Mouse (Mus musculus) liver, adult 2 months (tissue): ENCODE results near the gene Ptgds. TPM values are rescaled to one million over a fixed set of nuclear protein-coding genes. Genes with fewer than 3 reads are reported as not detected.

Experiments
- DNase-seq: peaks from one replicate; pipeline ENCODE4 v3.0.0-alpha.2; 2011; ENCODE audit warnings: low read depth, low spot score; ENCODE audit errors: extremely low read depth
- H3K27ac ChIP-seq: fragments of 200-500 bp; replicated peaks from 2 replicates; pipeline ENCODE4 v1.5.1; 2012; ENCODE audit warnings: low read depth, mild to moderate bottlenecking, control low read depth, inconsistent platforms, low read length; ENCODE audit not compliant: insufficient read depth
- H3K27me3 ChIP-seq: fragments of 200-500 bp; 2 replicates; pipeline ENCODE4 v1.6.1; 2012; ENCODE audit warnings: mild to moderate bottlenecking, moderate library complexity, low read length, inconsistent platforms; ENCODE audit not compliant: control insufficient read depth, insufficient read depth
- H3K36me3 ChIP-seq: fragments of 200-500 bp; 2 replicates; pipeline ENCODE4 v1.6.1; 2012; ENCODE audit warnings: low read length, inconsistent platforms; ENCODE audit not compliant: control insufficient read depth, insufficient read depth
- H3K4me1 ChIP-seq: fragments of 200-500 bp; 2 replicates; pipeline ENCODE4 v1.6.1; 2011; ENCODE audit warnings: low read length; ENCODE audit not compliant: control insufficient read depth, insufficient read depth
- H3K4me3 ChIP-seq: fragments of 200-500 bp; 2 replicates; pipeline ENCODE4 v1.5.1; 2011; ENCODE audit warnings: low read depth, mild to moderate bottlenecking, control low read depth, low read length, moderate library complexity; ENCODE audit not compliant: insufficient read depth
- H3K79me2 ChIP-seq: fragments of 200-500 bp; 2 replicates; pipeline ENCODE4 v1.6.1; 2012; ENCODE audit warnings: inconsistent platforms, mild to moderate bottlenecking, low read length, moderate library complexity; ENCODE audit not compliant: control insufficient read depth, insufficient read depth
- H3K9ac ChIP-seq: fragments of 200-500 bp; 2 replicates; pipeline ENCODE4 v1.6.1; 2012; ENCODE audit warnings: low read depth, mild to moderate bottlenecking, control low read depth, inconsistent platforms, low read length
- CTCF ChIP-seq: fragments of 200-500 bp; IDR thresholded peaks from 2 replicates; pipeline ENCODE4 v1.5.1; 2011; ENCODE audit warnings: low read depth, low read length, control low read depth
- POLR2A ChIP-seq: fragments of 200-500 bp; IDR thresholded peaks from 2 replicates; pipeline ENCODE4 v1.6.1; 2011; ENCODE audit warnings: low read length, control low read depth; ENCODE audit not compliant: insufficient read depth; ENCODE audit errors: extremely low read depth
- WGBS: fragments of 180-500 bp; shearing (Covaris S2); methylation state at CpG from one replicate; pipeline ENCODE4 v1.1.7; 2018; 5-methylcytosine and 5-hydroxymethylcytosine counted together
- polyA plus RNA-seq: library from polyadenylated mRNA; depleted of rRNA; stranded (reverse); fragments of >200 nt; gene quantifications from 2 replicates; pipeline ENCODE4 v1.2.3, GENCODE M21; 2012
- total RNA-seq: library from RNA; depleted of rRNA; stranded (reverse); fragments of >200 nt; gene quantifications from 2 replicates; pipeline ENCODE4 v1.2.3, GENCODE M21; 2014

Gene Ptgds
- total and polyA plus RNA-seq, 2 experiments, result 8.9 to 40.2 TPM

- H3K27me3 ChIP-seq, result no peaks in the 10 kb centered on the region
These were observed 12.6 kb downstream of the Ptgds start for GRCm38 (mm10) chr2:25457022-25457896.

DNA sequence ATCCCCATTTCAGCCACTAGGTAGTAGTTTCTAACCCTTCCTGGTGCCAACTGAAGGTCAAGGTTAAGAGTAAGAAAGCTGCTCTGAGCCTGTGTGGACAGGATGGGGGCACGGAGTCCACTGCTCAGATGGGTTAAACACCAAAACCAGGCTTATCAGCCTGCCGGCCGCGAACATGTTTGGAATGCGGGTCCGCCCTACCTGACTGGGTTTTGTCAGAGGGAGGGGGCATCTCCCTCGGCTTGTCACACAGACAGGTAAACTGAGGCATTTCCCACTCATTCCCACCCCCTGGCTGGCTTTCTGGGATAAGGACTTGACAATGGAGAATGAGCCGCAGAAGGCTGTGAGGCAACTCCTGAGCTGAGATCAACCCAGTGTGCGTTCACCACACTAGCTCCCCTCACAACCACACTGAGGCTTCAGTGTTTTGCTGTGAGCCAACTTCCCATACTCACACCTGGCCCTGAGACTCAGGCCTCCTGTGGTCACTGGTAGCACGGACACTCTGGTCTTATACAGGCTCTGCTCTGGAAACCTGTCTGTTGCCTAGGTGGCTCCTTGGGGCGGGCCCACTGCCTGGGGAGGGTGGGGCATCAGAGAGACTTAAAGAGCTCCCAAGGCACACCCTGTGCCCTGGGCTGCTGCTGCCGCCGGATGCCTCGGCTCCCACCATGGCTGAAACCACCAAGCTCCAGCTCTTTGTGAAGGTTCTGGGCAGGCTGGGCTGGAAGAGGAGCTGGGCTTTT lies 13.5 kb downstream of the Ptgds start, which contains the start of gene Clic3:
Gene Clic3, plus strand, starts transcription at position 634 of the 749 bp plus-strand sequence.
- Histone ChIP-seq H3K4me1 (peaks cover 23% of the 10 kb centered on the region), H3K36me3 (no peaks in the 10 kb centered on the region; the same call in 1 of the 2 replicates), H3K27me3 (no peaks in the 10 kb centered on the region), H3K27ac (no peak within 1 kb of the TSS), H3K4me3 (no peak within 1 kb of the TSS), H3K9ac (no peak within 1 kb of the TSS), H3K79me2 (no peaks in the 10 kb centered on the region)
- TF ChIP-seq POLR2A (no peak), CTCF (no peak)
- no peak for DNase-seq
- WGBS, result 62% methylated on average over 14 of the region's 14 CpGs

More at GRCm38 (mm10) chr2:25457022-25457896, 12.6 kb downstream of the Ptgds start:
- no peak for DNase-seq
- Histone ChIP-seq H3K4me1 (peaks cover 29% of the 10 kb centered on the region), H3K27ac (no peak overlapping the region), H3K36me3 (no peaks in the 10 kb centered on the region; the same call in 1 of the 2 replicates), H3K4me3 (no peak overlapping the region), H3K79me2 (no peaks in the 10 kb centered on the region), H3K9ac (no peak overlapping the region)
- WGBS, result 86% methylated on average over 9 of the region's 9 CpGs
- TF ChIP-seq POLR2A (no peak), CTCF (no peak)

GRCm38 (mm10) chr2:25452951-25453350 lies 16.9 kb downstream of the Ptgds start:
- H3K79me2 ChIP-seq, result no peaks in the 10 kb centered on the region
- TF ChIP-seq POLR2A, result no peak
- TF ChIP-seq CTCF, result no peak
- no peak overlapping the region for H3K9ac ChIP-seq
- WGBS, result 17% methylated on average over 1 of the region's 1 CpGs
- peak overlapping the region; percentile 67 for H3K27ac ChIP-seq
- peaks cover 5% of the 10 kb centered on the region; the same call in 1 of the 2 replicates for H3K4me1 ChIP-seq
- DNase-seq, result peak; percentile 78
- no peaks in the 10 kb centered on the region for H3K27me3 ChIP-seq
- no peaks in the 10 kb centered on the region for H3K36me3 ChIP-seq
- no peak overlapping the region for H3K4me3 ChIP-seq

DNA sequence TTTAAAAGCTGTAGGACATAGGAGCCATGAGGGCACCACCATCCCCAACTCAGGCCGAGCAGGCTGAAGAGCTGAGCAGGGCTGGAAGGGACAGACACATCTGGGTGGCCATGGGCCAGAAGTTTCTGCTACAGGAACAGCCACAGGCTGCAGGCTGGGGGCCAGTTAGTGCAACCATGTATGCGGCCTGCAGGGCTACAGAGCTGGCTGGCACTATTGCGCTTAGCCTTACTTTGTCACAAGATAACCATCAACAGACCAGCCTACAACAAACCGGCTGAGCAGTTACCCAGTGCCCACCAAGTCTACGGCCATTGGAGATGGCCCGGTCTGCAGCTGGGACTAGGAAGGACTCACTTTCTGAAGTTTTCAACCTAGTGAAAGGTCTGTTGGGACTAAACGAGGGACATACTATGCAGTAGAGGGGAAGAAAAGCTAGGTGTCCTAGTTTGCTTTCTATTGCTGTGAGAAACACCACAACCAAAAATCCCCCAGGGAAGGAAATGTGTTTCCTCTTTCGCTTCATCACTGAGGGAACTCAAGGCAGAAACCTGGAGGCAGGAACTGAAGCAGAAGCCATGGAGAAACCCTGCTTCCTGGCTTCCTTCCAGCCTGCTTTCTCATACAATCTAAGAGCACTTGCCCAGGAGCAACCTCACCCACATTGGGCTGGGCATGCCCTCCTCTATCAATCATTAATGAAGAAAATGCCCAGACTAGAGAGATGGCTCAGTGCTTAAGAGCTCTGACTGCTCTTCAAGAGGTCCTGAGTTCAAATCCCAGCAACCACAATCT lies 18.8 kb downstream of the Ptgds start:
- Histone ChIP-seq H3K27me3 (no peaks in the 10 kb centered on the region), H3K79me2 (no peaks in the 10 kb centered on the region), H3K9ac (no peak overlapping the region), H3K27ac (no peak overlapping the region), H3K4me1 (peaks cover 5% of the 10 kb centered on the region; the same call in 1 of the 2 replicates), H3K4me3 (no peak overlapping the region), H3K36me3 (no peaks in the 10 kb centered on the region)
- peak; percentile 72 for DNase-seq
- WGBS, result 81% methylated on average over 8 of the region's 8 CpGs
- TF ChIP-seq POLR2A (no peak), CTCF (no peak)

GRCm38 (mm10) chr2:25442682-25443081 lies 27.2 kb downstream of the Ptgds start:
- no peak for DNase-seq
- 94% methylated on average over 14 of the region's 14 CpGs for WGBS
- Histone ChIP-seq H3K4me3 (no peak overlapping the region), H3K27ac (no peak overlapping the region), H3K36me3 (no peaks in the 10 kb centered on the region), H3K27me3 (no peaks in the 10 kb centered on the region), H3K4me1 (no peaks in the 10 kb centered on the region), H3K79me2 (no peaks in the 10 kb centered on the region), H3K9ac (no peak overlapping the region)
- TF ChIP-seq CTCF (no peak), POLR2A (no peak)
